Mouse (Mus musculus) megakaryocyte, embryonic 14.5 days (primary cell): ENCODE results near the gene Atf7. TPM values are rescaled to one million over a fixed set of nuclear protein-coding genes. Genes with fewer than 3 reads are reported as not detected.

ENCODE experiments used
- H3K27me3 ChIP-seq: replicated peaks from 2 replicates; pipeline ENCODE3; 2012; ENCODE audit warnings: inconsistent platforms
- H3K36me3 ChIP-seq: replicated peaks from 2 replicates; pipeline ENCODE3; 2012; ENCODE audit warnings: low read length, inconsistent platforms, mixed read lengths
- H3K4me1 ChIP-seq: 2 replicates; pipeline ENCODE4 v1.6.1; 2012; ENCODE audit warnings: inconsistent platforms
- H3K4me3 ChIP-seq: replicated peaks from 2 replicates; pipeline ENCODE3; 2012; ENCODE audit warnings: moderate library complexity, mild to moderate bottlenecking, inconsistent platforms
- H3K9me3 ChIP-seq: 2 replicates; pipeline ENCODE4 v1.6.1; 2012; ENCODE audit warnings: inconsistent platforms
- FLI1 ChIP-seq: IDR thresholded peaks from 2 replicates; pipeline ENCODE4 v1.6.1; 2012; ENCODE audit warnings: low read length, inconsistent platforms, mixed read lengths
- GATA1 ChIP-seq: IDR thresholded peaks from 3 replicates; pipeline ENCODE4 v1.6.1; 2012; ENCODE audit warnings: mixed read lengths, low read length, inconsistent platforms, borderline replicate concordance
- polyA plus RNA-seq: library from polyadenylated mRNA; stranded (reverse); fragments of >175 nt; gene quantifications from 2 replicates; pipeline ENCODE4 v1.2.3, GENCODE M21; 2012; ENCODE audit warnings: low replicate concordance; ENCODE audit not compliant: insufficient read depth

Atf7 gene
- polyA plus RNA-seq, 1 experiment: 4.5 TPM

- peaks cover 22% of the 10 kb centered on the region for H3K4me1 ChIP-seq
- peaks cover 76% of the 10 kb centered on the region for H3K36me3 ChIP-seq
- TF ChIP-seq FLI1 (no peak), GATA1 (no peak)
- no peaks in the 10 kb centered on the region for H3K27me3 ChIP-seq
- H3K9me3 ChIP-seq: no peaks in the 10 kb centered on the region
- H3K4me3 ChIP-seq: no peak overlapping the region
These were observed 121.1 kb downstream of the Atf7 start for GRCm38 (mm10) chr15:102503924-102504782.

- Histone ChIP-seq H3K36me3 (peaks cover 82% of the 10 kb centered on the region), H3K4me3 (no peak within 1 kb of the TSS), H3K9me3 (no peaks in the 10 kb centered on the region), H3K27me3 (no peaks in the 10 kb centered on the region), H3K4me1 (peaks cover 21% of the 10 kb centered on the region)
- TF ChIP-seq FLI1 (no peak), GATA1 (no peak)
These were observed 121.8 kb downstream of the Atf7 start, which contains the start of gene Gm10337 for GRCm38 (mm10) chr15:102503447-102503846. Gene Gm10337, plus strand, starts transcription at chr15:102503722.

- Histone ChIP-seq H3K4me1 (peaks cover 17% of the 10 kb centered on the region), H3K27me3 (no peaks in the 10 kb centered on the region), H3K9me3 (no peaks in the 10 kb centered on the region), H3K4me3 (no peak overlapping the region), H3K36me3 (peaks cover 91% of the 10 kb centered on the region)
- TF ChIP-seq GATA1 (no peak), FLI1 (no peak)
These were observed 122.9 kb downstream of the Atf7 start for GRCm38 (mm10) chr15:102502254-102502840.

- Histone ChIP-seq H3K36me3 (peaks cover 97% of the 10 kb centered on the region), H3K4me3 (no peak overlapping the region), H3K4me1 (peaks cover 16% of the 10 kb centered on the region), H3K27me3 (no peaks in the 10 kb centered on the region), H3K9me3 (no peaks in the 10 kb centered on the region)
- no peak for TF ChIP-seq GATA1
- no peak for TF ChIP-seq FLI1
These were observed 124.0 kb downstream of the Atf7 start for GRCm38 (mm10) chr15:102501084-102501814.

DNA sequence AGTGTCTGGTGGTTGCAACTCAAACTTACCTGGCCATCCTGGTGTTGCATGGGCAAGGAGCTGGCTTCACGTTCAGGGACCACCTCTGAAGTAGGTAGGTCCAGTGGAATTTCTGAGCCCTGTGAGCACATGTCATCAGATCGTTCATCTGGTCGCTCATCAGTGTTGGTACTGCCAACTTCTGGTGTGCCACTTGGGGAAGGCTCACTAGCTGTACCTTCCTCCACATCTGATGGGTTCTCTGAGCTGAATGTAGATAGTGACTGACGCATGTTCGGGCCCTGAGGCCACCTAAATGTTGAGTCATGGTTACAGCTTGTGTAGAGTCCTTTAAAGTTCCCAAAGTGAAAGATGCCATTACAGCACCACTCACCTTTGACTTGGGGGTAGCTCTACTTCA, 124.8 kb downstream of the Atf7 start:
- TF ChIP-seq GATA1 (no peak), FLI1 (no peak)
- peaks cover 9% of the 10 kb centered on the region for H3K4me1 ChIP-seq
- no peaks in the 10 kb centered on the region for H3K9me3 ChIP-seq
- no peaks in the 10 kb centered on the region for H3K27me3 ChIP-seq
- H3K36me3 ChIP-seq: peaks cover 96% of the 10 kb centered on the region
- no peak overlapping the region for H3K4me3 ChIP-seq

DNA sequence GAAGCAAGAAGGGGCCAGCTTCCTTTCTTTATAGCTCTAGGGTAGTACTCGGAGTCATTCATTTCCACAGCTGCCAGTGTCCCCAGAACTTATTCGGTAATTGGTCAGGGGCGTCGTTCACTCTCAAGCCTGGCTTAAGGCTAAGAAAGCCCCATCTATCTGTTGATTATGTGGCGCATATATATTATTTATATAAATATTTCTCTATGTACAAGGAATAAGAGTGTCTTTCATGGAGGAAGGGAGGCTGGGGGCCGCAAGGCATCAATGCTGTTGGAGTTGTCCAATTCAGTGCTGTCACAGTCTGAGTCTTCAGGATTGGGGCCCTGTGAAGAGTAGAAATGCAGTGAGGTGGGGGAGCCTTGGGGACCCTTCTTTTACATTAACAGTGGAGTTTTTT, 125.4 kb downstream of the Atf7 start:
- TF ChIP-seq FLI1: no peak
- TF ChIP-seq GATA1: no peak
- Histone ChIP-seq H3K36me3 (peaks cover 96% of the 10 kb centered on the region), H3K9me3 (no peaks in the 10 kb centered on the region)

GRCm38 (mm10) chr15:102499370-102499769, 125.9 kb downstream of the Atf7 start:
- Histone ChIP-seq H3K4me1 (0 out of 2 replicates have a peak, but pooled peaks cover 3% of the 10 kb centered on the region), H3K36me3 (peaks cover 97% of the 10 kb centered on the region), H3K9me3 (no peaks in the 10 kb centered on the region), H3K27me3 (no peaks in the 10 kb centered on the region), H3K4me3 (no peak overlapping the region)
- TF ChIP-seq GATA1 (no peak), FLI1 (no peak)

More for the DNA sequence above, 125.4 kb downstream of the Atf7 start:
- Histone ChIP-seq H3K4me3 (no peak overlapping the region), H3K27me3 (no peaks in the 10 kb centered on the region), H3K4me1 (peaks cover 3% of the 10 kb centered on the region)

GRCm38 (mm10) chr15:102498322-102498721, 126.9 kb downstream of the Atf7 start:
- Histone ChIP-seq H3K4me1 (0 out of 2 replicates have a peak, but pooled peaks cover 6% of the 10 kb centered on the region), H3K36me3 (peaks cover 97% of the 10 kb centered on the region), H3K4me3 (no peak overlapping the region), H3K9me3 (no peaks in the 10 kb centered on the region), H3K27me3 (no peaks in the 10 kb centered on the region)
- TF ChIP-seq GATA1 (no peak), FLI1 (no peak)

- no peaks in the 10 kb centered on the region for H3K9me3 ChIP-seq
- no peak overlapping the region for H3K4me3 ChIP-seq
- H3K4me1 ChIP-seq: peaks cover 16% of the 10 kb centered on the region
- H3K27me3 ChIP-seq: no peaks in the 10 kb centered on the region
- H3K36me3 ChIP-seq: peaks cover 100% of the 10 kb centered on the region
- TF ChIP-seq FLI1 (no peak), GATA1 (no peak)
These were observed 137.6 kb downstream of the Atf7 start for GRCm38 (mm10) chr15:102487664-102488063.
